Mouse (Mus musculus): ENCODE data around the gene Depdc1b. TPM values are rescaled to one million over a fixed set of nuclear protein-coding genes. Genes with fewer than 3 reads are reported as not detected.

Depdc1b gene
- total RNA-seq, 2 experiments from 2014 or later: 4.7 to 8.2 TPM

- no peak for DNase-seq
Measured at GRCm38 (mm10) chr13:108317414-108317813, 1.3 kb downstream of the Depdc1b start.

GRCm38 (mm10) chr13:108319028-108319427, 2.9 kb downstream of the Depdc1b start:
- DNase-seq: no peak

- no peak for DNase-seq
Measured at GRCm38 (mm10) chr13:108320216-108320615, 4.1 kb downstream of the Depdc1b start.

- no peak for DNase-seq
Measured at GRCm38 (mm10) chr13:108322466-108322865, 6.3 kb downstream of the Depdc1b start.

- DNase-seq: no peak
Measured at GRCm38 (mm10) chr13:108323317-108323716, 7.2 kb downstream of the Depdc1b start.

- DNase-seq: no peak
Measured at GRCm38 (mm10) chr13:108323866-108324829, 8.0 kb downstream of the Depdc1b start.

GRCm38 (mm10) chr13:108325871-108326270, 9.7 kb downstream of the Depdc1b start:
- no peak for DNase-seq

- no peak for DNase-seq
Measured at GRCm38 (mm10) chr13:108326351-108326750, 10.2 kb downstream of the Depdc1b start.

GRCm38 (mm10) chr13:108327047-108327446, 10.9 kb downstream of the Depdc1b start:
- no peak for DNase-seq

- no peak for DNase-seq
Measured at GRCm38 (mm10) chr13:108328406-108329180, 12.5 kb downstream of the Depdc1b start.

GRCm38 (mm10) chr13:108329693-108330092, 13.6 kb downstream of the Depdc1b start:
- DNase-seq: no peak

- no peak for DNase-seq
Measured at GRCm38 (mm10) chr13:108335257-108336003, 19.3 kb downstream of the Depdc1b start.

- no peak for DNase-seq
Measured at GRCm38 (mm10) chr13:108336192-108336591, 20.1 kb downstream of the Depdc1b start.

- no peak for DNase-seq
Measured at GRCm38 (mm10) chr13:108337340-108337739, 21.2 kb downstream of the Depdc1b start.

- DNase-seq: no peak
Measured at GRCm38 (mm10) chr13:108338076-108338836, 22.1 kb downstream of the Depdc1b start.

- DNase-seq: no peak
Measured at GRCm38 (mm10) chr13:108339907-108340596, 23.9 kb downstream of the Depdc1b start.

- no peak for DNase-seq
Measured at GRCm38 (mm10) chr13:108341585-108341984, 25.5 kb downstream of the Depdc1b start.

GRCm38 (mm10) chr13:108345756-108346155, 29.6 kb downstream of the Depdc1b start:
- no peak for DNase-seq

- peak; percentile 76 for DNase-seq
Measured at GRCm38 (mm10) chr13:108347016-108347415, 30.9 kb downstream of the Depdc1b start.

GRCm38 (mm10) chr13:108349624-108350023, 33.5 kb downstream of the Depdc1b start:
- peak; percentile 35 for DNase-seq

GRCm38 (mm10) chr13:108353781-108354180, 37.6 kb downstream of the Depdc1b start:
- no peak for DNase-seq

Data from heart, postnatal 4 days (tissue).